Mouse (Mus musculus) layer of hippocampus, postnatal 25 days (tissue): ENCODE measurements around the gene Olfr550. TPM values are rescaled to one million over a fixed set of nuclear protein-coding genes. Genes with fewer than 3 reads are reported as not detected.
A peak's percentile ranks its signal among the peaks of the same experiment; 100 is the strongest.
"Not testable (repeated sequence)": the region's sequence is repeated elsewhere in the genome, so short reads cannot be mapped to it uniquely, and the experiment has no call there.

Source experiments
- DNase-seq, 2 experiments: peaks; one replicate each; pipeline ENCODE4 v3.0.0; 2022; ENCODE audit warnings: mixed read lengths in 2 of 2, low spot score in 1 of 2; ENCODE audit errors: extremely low spot score in 1 of 2
- total RNA-seq, 2 experiments: library from RNA; stranded (reverse); gene quantifications; 2 replicates each; pipeline ENCODE4 v1.2.3; 2021

The Olfr550 gene
- 1 to 10 TPM in 1 of 2 experiments, under 1 TPM in 1; 0.89 to 1.3 TPM for total RNA-seq

GRCm38 (mm10) chr7:102571142-102571541 lies at the start of gene Olfr550:
TSS of gene Olfr550 (plus strand) at chr7:102571442.
- DNase-seq: no peak

- no peak for DNase-seq
Measured at GRCm38 (mm10) chr7:102529052-102529451, 42.2 kb upstream of the Olfr550 start.

- DNase-seq: no peak
Measured at GRCm38 (mm10) chr7:102534449-102534848, 36.8 kb upstream of the Olfr550 start, which contains the start of gene Olfr547. TSS of gene Olfr547 (plus strand) at chr7:102534749.

- DNase-seq: no peak
Measured at GRCm38 (mm10) chr7:102540596-102540995, 30.6 kb upstream of the Olfr550 start, which contains the start of gene Olfr548-ps1. TSS of gene Olfr548-ps1 (plus strand) at chr7:102540896.

GRCm38 (mm10) chr7:102541251-102541650 lies 30.0 kb upstream of the Olfr550 start:
- no peak for DNase-seq

GRCm38 (mm10) chr7:102549570-102549969 lies 21.7 kb upstream of the Olfr550 start, which contains the start of gene Olfr549:
TSS of gene Olfr549 (plus strand) at chr7:102549870.
- no peak for DNase-seq

- no peak for DNase-seq
Measured at GRCm38 (mm10) chr7:102553279-102553678, 18.0 kb upstream of the Olfr550 start.

GRCm38 (mm10) chr7:102564999-102565997 lies 5.9 kb upstream of the Olfr550 start, which contains the start of gene Trim21:
TSS of gene Trim21 (minus strand) at chr7:102565486.
- peak; percentile 13 to 33 for DNase-seq

GRCm38 (mm10) chr7:102566219-102566618 lies 5.0 kb upstream of the Olfr550 start:
- no peak for DNase-seq

- DNase-seq: no peak
Measured at GRCm38 (mm10) chr7:102573174-102573830, 2.1 kb downstream of the Olfr550 start.

GRCm38 (mm10) chr7:102575998-102576397 lies 4.8 kb downstream of the Olfr550 start:
- no peak for DNase-seq

GRCm38 (mm10) chr7:102591786-102592185 lies 20.5 kb downstream of the Olfr550 start, which contains the start of gene Olfr551:
TSS of gene Olfr551 (minus strand) at chr7:102591886.
- no peak for DNase-seq

GRCm38 (mm10) chr7:102597378-102598031 lies 26.3 kb downstream of the Olfr550 start, which contains the start of gene Olfr552:
TSS of gene Olfr552 (plus strand) at chr7:102597770.
- no peak for DNase-seq

GRCm38 (mm10) chr7:102618118-102618517 lies 46.9 kb downstream of the Olfr550 start, which contains the start of gene Olfr553:
TSS of gene Olfr553 (minus strand) at chr7:102618218.
- no peak for DNase-seq

GRCm38 (mm10) chr7:102619608-102620007 lies 48.4 kb downstream of the Olfr550 start:
- no peak for DNase-seq

- DNase-seq: not testable (repeated sequence)
Measured at GRCm38 (mm10) chr7:102620368-102620767, 49.1 kb downstream of the Olfr550 start.
